Mouse (Mus musculus) heart, postnatal 4 days (tissue): Measurements from ENCODE around the gene Sipa1l1. TPM values are rescaled to one million over a fixed set of nuclear protein-coding genes. Genes with fewer than 3 reads are reported as not detected.

ENCODE experiments used
- DNase-seq: peaks from one replicate; pipeline ENCODE4 v3.0.0; 2021
- total RNA-seq, 2 experiments: library from RNA; stranded (reverse); gene quantifications; 2 replicates each; pipeline ENCODE4 v1.2.3; 2021

Sipa1l1 gene
- total RNA-seq, 2 experiments from 2014 or later, result 28.4 to 29.0 TPM

DNA sequence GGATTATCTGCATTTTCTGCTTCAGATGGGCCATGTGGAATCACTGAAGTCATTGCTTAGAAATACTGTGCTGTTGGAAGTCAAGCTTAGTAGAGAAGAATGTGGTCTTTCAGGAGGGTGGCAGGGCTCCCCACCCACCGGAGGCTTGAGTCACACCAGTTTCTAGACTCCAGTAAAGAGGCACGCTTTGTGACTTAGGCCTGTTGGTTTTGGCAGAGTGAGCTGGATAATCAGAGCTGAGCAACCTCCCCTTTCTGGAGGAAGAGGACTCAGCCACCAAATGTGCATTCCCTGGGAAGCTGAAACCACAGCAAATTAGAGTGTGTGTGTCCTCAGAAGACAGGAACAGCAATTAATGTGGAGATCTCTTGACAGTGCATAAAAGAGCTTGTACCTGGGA lies 258.3 kb downstream of the Sipa1l1 start:
- DNase-seq, result peak; percentile 20

DNA sequence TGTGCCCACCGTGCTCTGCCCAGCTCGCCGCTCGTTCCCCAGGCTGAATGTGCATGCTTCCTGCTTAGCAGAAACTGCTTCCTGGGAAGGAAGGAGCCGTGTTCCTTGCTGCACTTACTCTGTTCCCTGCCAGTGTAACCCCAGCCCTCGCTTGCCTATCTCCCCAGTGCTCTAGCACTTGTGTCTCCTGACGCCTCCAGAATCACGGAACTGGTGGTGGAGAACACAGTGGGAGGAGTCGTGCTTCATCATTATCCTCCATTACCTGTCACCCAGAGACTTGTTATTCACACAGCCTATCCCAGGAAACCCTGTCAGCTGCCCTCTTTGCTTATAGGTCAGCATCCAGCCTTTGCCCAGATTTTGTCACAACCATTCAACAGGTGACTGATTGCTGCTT lies 259.3 kb downstream of the Sipa1l1 start:
- DNase-seq, result no peak

GRCm38 (mm10) chr12:82433311-82433710 lies 264.2 kb downstream of the Sipa1l1 start:
- DNase-seq, result no peak

DNA sequence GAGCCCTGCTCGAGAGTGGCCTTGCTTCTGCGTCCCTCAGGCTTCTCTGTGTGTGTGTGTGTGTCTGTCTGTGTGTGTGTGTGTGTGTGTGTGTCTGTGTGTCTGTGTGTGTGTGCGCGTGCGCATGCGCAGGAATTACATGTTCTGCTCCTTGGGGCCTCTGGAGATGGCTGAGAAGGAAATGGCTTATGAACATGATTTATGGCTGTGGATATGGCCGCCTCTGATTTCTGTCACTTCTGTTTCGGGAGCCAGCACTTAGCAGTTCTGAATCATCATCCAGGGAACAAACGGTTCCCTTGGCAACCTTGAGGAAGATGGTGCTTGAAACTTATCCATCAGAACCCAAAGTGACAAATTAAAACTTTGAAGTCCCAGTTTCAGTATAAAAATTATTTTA lies 265.5 kb downstream of the Sipa1l1 start:
- no peak for DNase-seq

GRCm38 (mm10) chr12:82441479-82441878 lies 272.4 kb downstream of the Sipa1l1 start:
- DNase-seq, result no peak

DNA sequence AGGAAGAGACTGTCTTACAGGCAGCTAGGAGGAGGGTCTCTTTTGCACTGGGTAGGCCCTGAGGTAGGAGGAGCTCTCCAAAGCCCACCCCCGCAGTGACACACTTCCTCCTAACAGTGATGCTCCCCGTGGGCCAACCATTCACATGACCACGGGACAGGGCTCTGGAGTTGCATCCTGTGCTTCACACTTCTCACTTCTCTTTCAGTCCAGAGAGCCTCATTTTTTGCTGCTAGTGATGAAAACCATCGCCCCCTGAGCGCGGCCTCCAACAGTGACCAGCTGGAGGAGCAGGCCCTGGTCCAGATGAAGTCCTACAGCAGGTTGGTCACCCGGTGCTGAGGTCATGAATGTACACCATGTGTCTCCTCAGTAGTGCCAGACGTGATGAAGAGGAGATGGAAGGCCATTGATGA lies 277.5 kb downstream of the Sipa1l1 start:
- no peak for DNase-seq

GRCm38 (mm10) chr12:82448129-82448815 lies 279.2 kb downstream of the Sipa1l1 start:
- no peak for DNase-seq

GRCm38 (mm10) chr12:82452428-82452827 lies 283.3 kb downstream of the Sipa1l1 start:
- no peak for DNase-seq

DNA sequence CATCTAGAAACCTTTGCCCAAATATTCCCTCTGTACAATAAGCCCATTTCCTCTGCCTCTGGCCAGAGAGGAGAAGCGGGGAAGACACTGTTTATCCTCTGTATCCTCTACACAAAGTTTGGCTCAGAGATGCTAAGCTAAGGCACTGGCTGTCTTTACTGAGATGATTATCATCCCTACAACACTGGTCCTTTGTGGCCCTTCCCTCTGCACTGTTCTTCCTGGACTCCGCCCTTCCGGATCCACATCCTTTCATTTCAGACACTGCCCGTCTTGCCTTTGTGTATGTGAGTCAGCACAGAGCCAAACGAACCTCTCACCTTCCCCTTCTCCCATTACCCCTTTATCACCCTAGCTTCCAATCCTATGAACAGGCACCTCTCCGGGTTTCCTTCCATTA lies 285.3 kb downstream of the Sipa1l1 start:
- DNase-seq, result no peak

GRCm38 (mm10) chr12:82455700-82456413 lies 286.7 kb downstream of the Sipa1l1 start:
- DNase-seq, result no peak

DNA sequence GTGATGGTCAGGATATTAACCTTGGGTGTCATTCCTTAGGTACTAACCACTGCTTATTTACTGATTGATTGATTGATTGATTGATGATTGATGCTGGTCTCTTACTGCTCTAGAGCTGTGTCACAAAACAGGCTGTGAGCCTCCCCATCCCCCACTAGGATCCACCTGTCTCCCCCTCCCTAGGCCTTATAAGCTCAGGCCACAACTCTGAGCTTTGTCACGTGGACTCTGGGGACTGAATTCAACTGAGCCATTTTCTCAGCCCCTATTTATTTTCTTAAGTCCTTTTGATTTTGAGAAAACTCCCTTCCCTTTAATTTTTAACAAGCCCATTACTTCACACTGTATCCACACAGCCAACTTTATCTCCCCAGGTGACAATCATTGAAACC lies 287.3 kb downstream of the Sipa1l1 start:
- no peak for DNase-seq

DNA sequence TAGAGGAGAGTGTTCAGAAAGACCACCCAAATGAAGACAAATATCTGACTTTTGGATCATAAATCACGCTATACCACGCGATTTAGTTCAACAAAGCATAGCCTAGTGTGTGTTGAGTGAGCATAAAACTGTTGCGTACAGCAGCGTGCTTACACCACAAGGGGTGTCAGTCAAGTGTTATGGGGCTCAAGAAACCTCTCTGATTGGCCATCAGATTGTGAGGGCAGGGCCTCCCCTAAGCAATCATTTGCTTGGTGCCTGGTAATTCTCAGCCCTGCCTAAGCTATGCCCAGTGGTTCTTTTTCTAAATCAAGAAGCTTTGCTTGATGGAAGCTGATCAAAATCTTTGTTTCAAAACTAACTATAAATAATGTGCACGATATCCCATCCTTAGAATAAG lies 288.5 kb downstream of the Sipa1l1 start:
- no peak for DNase-seq

- no peak for DNase-seq
These were observed 288.9 kb downstream of the Sipa1l1 start for GRCm38 (mm10) chr12:82458017-82458416.

DNA sequence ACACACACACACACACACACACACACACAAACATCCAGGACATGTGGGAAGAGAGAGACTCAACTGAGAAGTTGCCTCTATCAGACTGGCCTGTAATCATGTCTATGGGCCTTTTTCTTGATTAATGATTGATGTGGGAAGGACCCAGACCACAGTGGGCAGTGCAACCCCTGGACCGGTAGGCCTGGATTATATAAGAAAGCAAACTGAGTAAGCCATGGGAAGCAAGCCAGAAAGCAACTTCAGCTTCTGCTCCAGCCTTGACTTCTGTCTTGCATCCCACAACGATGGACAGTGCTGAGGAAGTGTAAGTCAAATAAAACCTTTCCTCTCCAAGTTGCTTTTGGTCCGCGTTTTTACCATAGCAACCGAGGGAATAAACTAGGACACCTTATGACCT lies 298.1 kb downstream of the Sipa1l1 start:
- DNase-seq, result no peak

DNA sequence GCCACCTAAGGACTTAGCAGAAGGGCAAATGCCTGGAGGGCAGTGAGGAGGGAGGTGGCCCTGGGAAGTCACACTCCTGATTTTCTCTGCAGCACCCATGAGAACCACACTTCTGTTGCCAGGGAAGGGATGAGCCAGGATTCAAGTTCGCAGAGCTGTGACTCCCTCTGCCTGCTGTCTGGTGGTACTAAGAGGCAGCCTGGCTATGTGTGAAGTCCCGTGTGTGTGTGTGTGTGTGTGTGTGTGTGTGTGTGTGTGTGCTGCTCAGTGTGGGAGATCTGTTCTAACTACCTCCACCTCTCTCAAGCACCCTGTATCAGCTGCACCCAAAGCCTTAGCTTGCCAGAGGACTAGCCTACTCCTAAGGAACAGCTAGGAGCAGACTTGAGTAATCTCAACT lies 298.5 kb downstream of the Sipa1l1 start:
- DNase-seq, result peak; percentile 59

- DNase-seq, result peak; percentile 73
These were observed 299.3 kb downstream of the Sipa1l1 start for GRCm38 (mm10) chr12:82468416-82468815.

DNA sequence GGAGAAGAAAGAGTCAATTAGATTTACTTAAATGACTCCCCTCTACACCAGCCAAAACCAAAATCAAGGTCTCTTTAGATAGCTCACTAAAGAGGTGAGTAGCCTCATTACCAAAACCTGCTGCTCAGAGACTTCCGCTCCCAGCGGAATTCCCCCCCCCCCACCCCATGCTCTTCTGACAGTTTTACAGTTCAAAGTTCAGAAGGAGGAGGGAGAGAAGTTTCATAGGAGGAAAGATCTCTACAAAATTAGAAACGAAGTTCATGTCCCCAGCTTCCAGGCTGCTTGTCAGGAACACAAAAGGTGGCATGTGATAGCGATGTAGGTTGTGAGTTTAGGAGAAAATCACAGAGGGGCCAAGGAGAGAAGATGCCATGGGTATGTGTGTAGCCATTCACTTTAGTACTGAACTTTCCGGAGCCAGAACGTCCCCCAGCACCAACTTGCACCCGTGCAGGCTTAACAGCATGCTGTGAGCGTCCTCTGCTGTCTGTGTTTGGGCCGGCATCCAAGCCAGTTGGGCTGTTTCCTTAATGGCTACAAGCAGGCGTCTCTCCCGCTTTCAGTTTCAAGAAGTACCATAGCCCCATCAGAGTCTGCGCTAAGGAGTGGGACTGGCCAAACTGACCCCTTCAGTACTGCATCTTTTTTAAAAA lies 300.7 kb downstream of the Sipa1l1 start:
- DNase-seq, result peak; percentile 92

DNA sequence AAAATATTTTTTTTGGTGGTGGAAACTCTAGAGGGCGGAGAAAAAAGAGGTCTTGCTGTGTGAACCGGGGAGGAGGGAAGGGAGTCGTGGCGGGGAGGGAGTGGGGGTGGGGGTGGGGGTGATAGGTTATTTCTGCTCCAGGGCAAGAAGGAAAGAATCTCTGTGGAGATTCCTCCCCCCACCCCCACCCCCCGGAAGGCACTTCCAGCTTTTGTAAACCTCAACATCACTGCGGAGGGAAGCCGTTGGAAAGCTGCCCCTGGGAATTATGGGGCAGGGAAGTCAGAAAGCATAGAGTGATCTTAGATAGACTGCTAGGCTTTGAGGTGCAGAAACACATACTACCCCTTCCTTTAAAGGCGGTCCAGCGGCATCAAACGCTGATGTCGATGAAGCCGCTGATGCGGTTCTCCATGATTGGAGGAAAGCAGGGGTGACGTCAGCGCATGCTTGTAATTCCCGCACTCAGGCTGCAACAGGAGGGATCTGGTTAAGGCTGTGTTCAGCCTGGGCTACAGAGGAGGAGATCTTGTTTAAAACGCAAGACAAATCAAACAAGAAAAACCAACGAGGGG lies 301.3 kb downstream of the Sipa1l1 start:
- DNase-seq, result peak; percentile 85

DNA sequence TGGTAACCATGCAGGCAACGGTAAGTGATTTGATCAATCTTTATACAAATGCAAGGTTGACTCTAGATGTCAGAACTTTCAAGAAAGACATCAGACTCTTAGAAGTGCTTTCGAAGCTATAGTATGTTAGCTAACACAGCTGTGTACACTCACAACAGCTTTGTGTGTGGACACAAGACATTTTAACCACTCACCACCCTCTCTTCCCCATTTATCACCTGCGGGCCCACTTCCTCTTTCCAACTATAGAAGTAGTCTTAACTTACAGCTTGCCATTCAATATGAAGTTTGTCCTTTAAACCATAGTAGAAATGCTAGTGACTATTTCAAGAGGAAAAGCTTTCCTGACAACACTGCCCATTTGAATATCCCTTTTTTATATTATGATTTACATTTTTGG lies 303.7 kb downstream of the Sipa1l1 start:
- no peak for DNase-seq

GRCm38 (mm10) chr12:82473238-82473637 lies 304.1 kb downstream of the Sipa1l1 start:
- no peak for DNase-seq

GRCm38 (mm10) chr12:82474409-82474808 lies 305.3 kb downstream of the Sipa1l1 start:
- no peak for DNase-seq

DNA sequence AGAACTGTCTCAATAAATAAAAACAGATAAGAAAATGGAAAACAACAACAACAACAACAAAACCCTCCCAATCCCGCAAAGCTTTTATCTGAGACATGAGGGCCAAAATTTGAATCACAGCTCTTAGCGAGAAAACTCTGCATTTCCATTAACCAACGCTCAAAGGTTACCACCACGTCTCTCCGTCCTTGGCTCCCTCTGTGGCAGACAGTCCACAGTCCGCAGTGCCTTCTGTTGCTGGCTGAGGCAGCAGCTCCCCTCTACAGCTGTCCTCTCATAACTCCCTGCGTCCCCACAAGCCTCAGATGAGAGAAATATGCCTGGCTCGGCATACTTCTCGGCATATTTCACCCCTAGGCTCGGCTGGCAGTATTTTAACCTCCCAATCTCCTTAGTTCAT lies 306.9 kb downstream of the Sipa1l1 start:
- no peak for DNase-seq

DNA sequence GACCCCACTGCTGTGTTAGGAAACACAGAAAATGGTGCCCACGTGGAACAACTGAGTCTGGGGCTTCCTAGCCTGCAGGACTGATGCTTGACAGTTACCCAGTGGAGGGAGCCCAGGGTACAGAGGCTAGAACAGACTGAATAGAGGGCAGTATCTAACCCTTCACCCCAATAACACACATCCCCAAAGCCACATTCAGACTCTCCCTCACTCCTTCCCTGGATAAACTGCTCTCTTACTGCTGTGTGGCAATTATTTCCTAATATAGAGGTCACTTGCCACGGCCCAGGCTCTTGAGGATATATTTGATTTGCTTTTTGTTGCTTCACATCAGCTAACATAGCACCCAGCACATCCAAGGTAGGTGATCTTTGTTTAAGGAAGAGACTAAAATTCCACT lies 307.5 kb downstream of the Sipa1l1 start:
- DNase-seq, result no peak
